Mouse (Mus musculus) NIH3T3 (cell line): Measurements from ENCODE around the gene Klb.
"Not testable (repeated sequence)": the region's sequence is repeated elsewhere in the genome, so short reads cannot be mapped to it uniquely, and the experiment has no call there.

Source experiments
- DNase-seq: peaks from one replicate; pipeline ENCODE4 v3.0.0-alpha.2; 2012; ENCODE audit warnings: low read depth

Klb gene

GRCm38 (mm10) chr5:65348168-65348567 is at the start of gene Klb:
Gene Klb, plus strand, starts transcription at chr5:65348314.
- no peak for DNase-seq

- DNase-seq = not testable (repeated sequence)
Observed at GRCm38 (mm10) chr5:65299623-65300022, 48.5 kb upstream of the Klb start.

DNA sequence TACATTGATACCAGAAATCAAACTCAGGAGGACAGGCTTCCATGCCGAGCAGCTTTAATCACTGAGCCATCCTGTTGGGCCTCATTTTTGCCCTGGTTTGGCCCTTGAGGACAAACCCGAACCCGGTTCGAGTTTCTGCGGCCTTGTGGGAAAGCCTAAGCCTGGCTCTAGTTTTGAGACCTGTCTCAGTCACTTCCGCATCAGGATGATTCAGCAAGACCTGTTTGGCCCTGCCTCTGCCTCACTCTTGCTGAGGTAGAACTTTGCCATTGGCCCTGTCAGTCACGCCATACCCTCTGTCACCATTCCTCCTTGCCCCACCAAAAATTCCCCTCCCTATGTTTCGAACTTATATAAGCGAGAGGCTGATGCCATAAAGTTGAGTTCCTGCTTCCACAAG is 48.0 kb upstream of the Klb start:
- no peak for DNase-seq

GRCm38 (mm10) chr5:65305516-65305915 is 42.6 kb upstream of the Klb start:
- DNase-seq = no peak

DNA sequence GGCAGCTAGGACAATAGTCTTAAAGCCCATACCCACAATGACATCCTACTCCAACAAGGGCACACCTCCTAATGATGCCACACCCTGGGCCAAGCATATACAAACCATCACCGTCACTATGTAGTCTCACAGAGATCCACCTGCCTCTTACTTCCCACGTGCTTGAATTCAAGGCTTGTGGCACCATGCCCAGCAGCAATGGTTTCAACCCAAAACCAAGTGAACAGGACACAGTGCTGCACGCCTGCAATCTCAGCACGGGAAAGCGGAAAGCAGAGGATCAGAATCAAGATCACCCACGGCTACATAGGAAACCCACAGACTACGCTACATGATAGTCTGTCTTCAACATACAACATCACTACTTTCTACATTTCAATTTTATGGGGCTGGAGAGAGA is 39.9 kb upstream of the Klb start:
- no peak for DNase-seq

GRCm38 (mm10) chr5:65308866-65309265 is 39.2 kb upstream of the Klb start:
- DNase-seq = no peak

DNA sequence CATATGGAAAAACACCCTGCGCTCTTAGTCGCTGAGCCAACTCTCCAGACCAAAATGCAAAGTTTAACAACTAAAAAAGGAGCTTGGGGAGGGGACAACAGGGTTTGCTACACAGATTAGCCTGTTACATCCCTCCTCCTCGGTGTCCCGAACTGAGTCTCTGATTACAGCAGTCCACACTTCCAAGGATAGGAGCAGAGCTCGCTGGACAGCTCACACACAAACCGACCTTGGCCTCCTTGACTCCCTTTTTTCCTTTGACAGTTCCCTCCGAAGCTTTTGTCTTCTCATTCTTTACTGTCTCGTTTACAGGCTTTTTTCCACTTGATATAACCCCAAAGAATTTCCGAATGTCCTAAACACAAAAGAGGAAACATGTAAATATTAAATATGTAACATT is 28.9 kb upstream of the Klb start:
- no peak for DNase-seq

GRCm38 (mm10) chr5:65322165-65322564 is 25.9 kb upstream of the Klb start:
- DNase-seq = no peak

DNA sequence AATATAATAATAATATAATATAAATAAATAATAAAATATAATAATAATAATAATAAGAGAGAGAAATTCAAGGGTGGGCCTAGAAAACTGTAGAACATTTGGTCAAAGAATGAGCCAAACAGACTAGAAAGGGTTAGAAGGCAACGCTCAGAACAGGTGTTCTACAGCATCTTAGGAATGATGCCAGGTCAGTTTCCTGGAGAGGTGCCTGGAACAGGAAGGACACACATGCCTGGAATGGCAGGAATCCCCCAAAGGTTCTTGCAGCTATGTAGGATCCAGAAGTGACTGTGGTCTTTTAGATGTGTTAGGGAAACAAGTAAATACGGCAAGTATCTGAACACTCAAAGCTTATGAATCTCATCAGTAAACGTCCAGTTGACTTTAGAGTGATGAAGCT is 23.8 kb upstream of the Klb start:
- DNase-seq = no peak

DNA sequence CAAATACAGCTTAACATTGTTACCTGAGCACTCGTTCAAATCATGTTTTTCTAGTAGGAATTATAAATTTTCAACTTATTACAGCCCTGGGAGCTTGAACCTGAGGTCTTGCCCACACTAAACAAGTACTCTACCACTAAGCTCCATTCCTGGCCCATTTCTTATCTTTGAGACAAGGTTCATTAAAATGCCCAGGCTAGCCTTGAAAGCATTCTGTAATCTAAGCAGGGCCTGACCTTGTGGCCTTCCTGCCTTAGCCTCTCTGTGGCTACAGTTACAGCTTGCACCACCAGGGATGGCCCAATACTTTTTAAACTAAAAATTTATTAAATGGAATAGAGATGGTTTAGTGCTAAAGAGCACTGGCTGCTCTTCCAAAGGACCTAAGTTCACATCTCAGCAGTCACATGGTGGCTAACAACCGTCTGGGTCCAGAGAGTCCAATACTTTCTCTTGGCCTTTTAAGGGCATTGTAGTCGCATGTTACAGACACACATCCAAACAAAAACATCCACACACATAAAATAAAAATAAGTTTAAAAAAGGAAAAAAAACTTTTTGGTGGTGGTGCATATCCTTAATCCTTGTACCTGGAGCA is 23.3 kb upstream of the Klb start:
- DNase-seq = no peak

GRCm38 (mm10) chr5:65326212-65326611 is 21.9 kb upstream of the Klb start:
- DNase-seq = no peak

DNA sequence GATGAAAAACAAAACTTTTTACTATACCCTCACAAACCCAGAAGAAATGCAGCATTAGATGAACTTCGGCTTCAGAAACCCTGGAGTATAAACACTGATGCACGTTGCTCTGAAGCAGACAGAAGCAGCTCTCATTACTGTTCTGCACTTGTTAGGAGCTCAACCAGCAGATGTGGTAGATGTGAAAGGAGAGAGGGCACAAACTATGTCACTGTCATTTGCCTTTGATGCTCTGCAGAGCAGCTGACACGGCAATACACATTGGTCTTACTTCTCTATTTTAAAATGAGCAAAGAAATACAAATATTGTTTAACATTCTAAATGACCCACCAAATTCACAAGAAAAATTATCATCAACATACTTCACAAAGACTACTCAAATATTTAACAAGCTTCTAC is 18.1 kb upstream of the Klb start:
- DNase-seq = no peak

GRCm38 (mm10) chr5:65334788-65335187 is 13.3 kb upstream of the Klb start:
- DNase-seq = no peak

- DNase-seq = peak; percentile 95
Observed at GRCm38 (mm10) chr5:65335298-65336074, 12.6 kb upstream of the Klb start, which contains the start of gene Rfc1. Gene Rfc1, minus strand, starts transcription at chr5:65335670.

GRCm38 (mm10) chr5:65336075-65336355 is 12.1 kb upstream of the Klb start:
- DNase-seq = no peak

DNA sequence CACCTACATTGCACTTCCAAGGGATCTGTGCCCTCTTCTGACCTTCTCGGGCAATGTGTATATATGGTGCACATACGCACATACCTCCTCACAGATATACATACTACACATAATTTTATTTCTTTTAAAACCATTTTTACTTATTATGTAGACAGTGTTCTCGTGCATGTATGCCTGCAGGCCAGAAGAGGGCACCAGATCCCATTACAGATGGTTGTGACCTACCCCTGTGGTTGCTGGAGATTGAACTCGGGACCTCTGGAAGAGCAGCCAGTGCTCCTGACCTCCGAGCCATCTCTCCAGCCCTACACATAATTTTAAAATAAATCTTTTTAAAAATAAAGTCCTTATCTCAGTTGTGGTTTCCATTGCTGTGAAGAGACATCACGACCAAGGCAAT is 9.7 kb upstream of the Klb start:
- DNase-seq = no peak

GRCm38 (mm10) chr5:65340167-65340566 is 7.9 kb upstream of the Klb start:
- DNase-seq = no peak

DNA sequence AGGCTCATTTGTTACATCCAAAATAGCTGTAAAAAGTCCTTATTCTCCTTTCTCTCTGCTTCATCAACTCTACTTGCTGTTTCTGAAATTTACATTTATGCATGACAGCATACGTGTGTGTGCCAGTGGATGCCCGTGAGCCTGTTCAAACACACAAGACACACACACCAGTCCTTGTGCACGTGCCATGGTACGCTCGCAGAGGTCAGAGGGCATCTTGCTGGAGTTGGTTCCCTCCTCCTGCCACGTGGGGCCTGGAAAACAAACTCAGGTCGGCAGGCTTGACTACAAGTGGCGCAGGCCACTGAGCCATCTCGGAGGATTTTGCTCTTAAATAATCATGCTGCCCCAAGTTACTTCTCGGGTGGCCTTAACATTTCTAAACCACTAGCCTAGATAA is 2.4 kb downstream of the Klb start:
- no peak for DNase-seq

DNA sequence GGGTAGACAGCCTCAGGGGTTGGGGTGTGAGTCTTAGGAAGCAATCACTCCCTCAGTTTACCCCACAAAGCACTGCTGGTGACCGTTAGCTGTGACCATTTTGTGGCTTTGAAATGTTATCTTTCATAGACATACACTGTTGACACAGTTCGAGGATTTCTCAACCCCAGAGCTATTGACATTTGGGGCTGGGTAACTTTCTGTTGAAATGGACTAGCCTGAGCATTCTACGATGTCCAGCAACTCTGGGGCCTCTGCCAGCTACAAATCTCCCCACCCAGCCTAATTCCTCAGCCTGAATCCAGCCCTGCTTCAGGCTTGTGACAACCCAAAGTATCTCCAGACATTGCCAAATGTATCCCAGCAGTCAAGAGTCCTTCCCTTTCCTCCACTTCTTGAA is 6.0 kb downstream of the Klb start:
- DNase-seq = no peak

- peak; percentile 34 for DNase-seq
Observed at GRCm38 (mm10) chr5:65354985-65355384, 6.9 kb downstream of the Klb start.

GRCm38 (mm10) chr5:65356851-65357250 is 8.7 kb downstream of the Klb start:
- DNase-seq = no peak

GRCm38 (mm10) chr5:65357771-65358170 is 9.7 kb downstream of the Klb start:
- DNase-seq = no peak

DNA sequence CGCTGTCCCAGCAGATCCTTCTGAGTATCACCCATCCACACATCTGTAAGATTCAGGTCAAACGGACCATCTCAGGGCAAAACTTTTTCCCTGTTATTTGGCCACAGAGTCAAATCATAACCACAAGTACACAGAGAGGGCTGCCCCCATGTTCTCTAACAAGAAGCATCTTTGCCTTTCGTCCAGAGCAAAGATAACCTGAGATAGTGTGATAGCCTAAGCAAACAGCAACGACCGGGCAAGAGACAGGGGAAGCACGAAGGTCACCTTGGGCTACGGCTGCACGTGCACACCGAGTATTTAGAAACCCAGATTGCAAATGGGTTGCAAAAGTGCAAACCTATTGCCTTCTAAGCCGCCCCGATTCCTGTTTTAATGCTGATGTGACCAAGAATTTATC is 19.7 kb downstream of the Klb start:
- no peak for DNase-seq

GRCm38 (mm10) chr5:65371551-65371950 is 23.4 kb downstream of the Klb start:
- no peak for DNase-seq
